Mouse (Mus musculus): ENCODE measurements around the gene Prdm5. TPM values are rescaled to one million over a fixed set of nuclear protein-coding genes. Genes with fewer than 3 reads are reported as not detected.

Gene Prdm5
- polyA plus RNA-seq, 1 experiment, result 0.25 TPM

DNA sequence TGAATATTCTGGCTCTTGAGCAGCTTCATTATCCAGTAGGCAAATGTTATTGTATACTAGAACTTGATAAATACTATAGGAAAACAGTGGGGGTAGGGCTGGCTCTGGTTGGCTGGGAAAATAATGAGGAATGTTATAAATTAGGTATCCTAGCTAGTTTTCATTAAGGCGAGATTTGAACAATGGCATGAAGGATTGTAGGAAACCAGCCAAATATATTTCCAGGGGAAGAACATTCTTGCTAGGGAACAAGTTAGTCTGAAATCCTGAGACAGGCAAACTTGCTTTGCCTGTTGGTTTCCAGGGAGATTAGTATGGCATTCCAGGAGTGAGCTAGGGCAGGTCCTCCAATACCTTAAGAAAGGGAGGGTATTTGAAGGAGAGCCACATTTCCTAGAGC, 4.9 kb downstream of the Prdm5 start:
- Histone ChIP-seq H3K27ac (ENCODE audit: insufficient read depth, low read length) (no peak overlapping the region), H3K4me1 (ENCODE audit: control insufficient read depth, insufficient read depth, insufficient read length) (peaks cover 2% of the 10 kb centered on the region; the same call in 1 of the 2 replicates), H3K36me3 (ENCODE audit: control insufficient read depth, insufficient read depth, low read length) (no peaks in the 10 kb centered on the region), H3K4me3 (ENCODE audit: extremely low read depth, insufficient read depth, insufficient read length) (no peak overlapping the region), H3K27me3 (ENCODE audit: control insufficient read depth, insufficient read depth, low read length) (peaks cover 2% of the 10 kb centered on the region; the same call in 1 of the 2 replicates)
- 95% methylated on average over 1 of the region's 1 CpGs for WGBS
- no peak for TF ChIP-seq POLR2A (IDR thresholded peaks at IDR 0.05; ENCODE audit: low read depth, low read length)
- TF ChIP-seq CTCF (IDR thresholded peaks at IDR 0.05; ENCODE audit: extremely low read depth, insufficient read depth, insufficient read length, insufficient replicate concordance), result no peak
- DNase-seq (ENCODE audit: low read depth in 1 of 2, low spot score in 2 of 2), result no peak

GRCm38 (mm10) chr6:65792923-65793322, 14.1 kb downstream of the Prdm5 start:
- Histone ChIP-seq H3K27me3 (ENCODE audit: control insufficient read depth, insufficient read depth, low read length) (no peaks in the 10 kb centered on the region), H3K27ac (ENCODE audit: insufficient read depth, low read length) (no peak overlapping the region), H3K36me3 (ENCODE audit: control insufficient read depth, insufficient read depth, low read length) (no peaks in the 10 kb centered on the region), H3K4me3 (ENCODE audit: extremely low read depth, insufficient read depth, insufficient read length) (no peak overlapping the region), H3K4me1 (ENCODE audit: control insufficient read depth, insufficient read depth, insufficient read length) (no peaks in the 10 kb centered on the region)
- no peak for DNase-seq (ENCODE audit: low read depth in 1 of 2, low spot score in 2 of 2)
- 72% methylated on average over 2 of the region's 2 CpGs for WGBS
- no peak for TF ChIP-seq POLR2A (IDR thresholded peaks at IDR 0.05; ENCODE audit: low read depth, low read length)
- no peak for TF ChIP-seq CTCF (IDR thresholded peaks at IDR 0.05; ENCODE audit: extremely low read depth, insufficient read depth, insufficient read length, insufficient replicate concordance)

GRCm38 (mm10) chr6:65796552-65796951, 17.8 kb downstream of the Prdm5 start:
- DNase-seq (ENCODE audit: low read depth in 1 of 2, low spot score in 2 of 2), result no peak
- 86% methylated on average over 3 of the region's 3 CpGs for WGBS
- no peaks in the 10 kb centered on the region for H3K27me3 ChIP-seq (ENCODE audit: control insufficient read depth, insufficient read depth, low read length)
- no peak for TF ChIP-seq CTCF (IDR thresholded peaks at IDR 0.05; ENCODE audit: extremely low read depth, insufficient read depth, insufficient read length, insufficient replicate concordance)
- TF ChIP-seq POLR2A (IDR thresholded peaks at IDR 0.05; ENCODE audit: low read depth, low read length), result no peak
- H3K36me3 ChIP-seq (ENCODE audit: control insufficient read depth, insufficient read depth, low read length), result no peaks in the 10 kb centered on the region
- no peak overlapping the region for H3K27ac ChIP-seq (ENCODE audit: insufficient read depth, low read length)
- H3K4me3 ChIP-seq (ENCODE audit: extremely low read depth, insufficient read depth, insufficient read length), result no peak overlapping the region
- no peaks in the 10 kb centered on the region for H3K4me1 ChIP-seq (ENCODE audit: control insufficient read depth, insufficient read depth, insufficient read length)

GRCm38 (mm10) chr6:65797276-65797675, 18.5 kb downstream of the Prdm5 start:
- Histone ChIP-seq H3K27me3 (ENCODE audit: control insufficient read depth, insufficient read depth, low read length) (no peaks in the 10 kb centered on the region), H3K27ac (ENCODE audit: insufficient read depth, low read length) (no peak overlapping the region), H3K36me3 (ENCODE audit: control insufficient read depth, insufficient read depth, low read length) (no peaks in the 10 kb centered on the region), H3K4me3 (ENCODE audit: extremely low read depth, insufficient read depth, insufficient read length) (no peak overlapping the region), H3K4me1 (ENCODE audit: control insufficient read depth, insufficient read depth, insufficient read length) (no peaks in the 10 kb centered on the region)
- TF ChIP-seq CTCF (IDR thresholded peaks at IDR 0.05; ENCODE audit: extremely low read depth, insufficient read depth, insufficient read length, insufficient replicate concordance), result no peak
- no peak for TF ChIP-seq POLR2A (IDR thresholded peaks at IDR 0.05; ENCODE audit: low read depth, low read length)
- WGBS, result 92% methylated on average over 2 of the region's 2 CpGs
- DNase-seq (ENCODE audit: low read depth in 1 of 2, low spot score in 2 of 2), result no peak

GRCm38 (mm10) chr6:65798390-65798789, 19.6 kb downstream of the Prdm5 start:
- Histone ChIP-seq H3K27me3 (ENCODE audit: control insufficient read depth, insufficient read depth, low read length) (no peaks in the 10 kb centered on the region), H3K27ac (ENCODE audit: insufficient read depth, low read length) (no peak overlapping the region), H3K36me3 (ENCODE audit: control insufficient read depth, insufficient read depth, low read length) (no peaks in the 10 kb centered on the region), H3K4me3 (ENCODE audit: extremely low read depth, insufficient read depth, insufficient read length) (no peak overlapping the region), H3K4me1 (ENCODE audit: control insufficient read depth, insufficient read depth, insufficient read length) (no peaks in the 10 kb centered on the region)
- 75% methylated on average over 3 of the region's 3 CpGs for WGBS
- TF ChIP-seq POLR2A (IDR thresholded peaks at IDR 0.05; ENCODE audit: low read depth, low read length) (no peak), CTCF (IDR thresholded peaks at IDR 0.05; ENCODE audit: extremely low read depth, insufficient read depth, insufficient read length, insufficient replicate concordance) (no peak)
- DNase-seq (ENCODE audit: low read depth in 1 of 2, low spot score in 2 of 2), result no peak

GRCm38 (mm10) chr6:65811685-65812084, 32.9 kb downstream of the Prdm5 start:
- WGBS, result 82% methylated on average over 3 of the region's 3 CpGs
- H3K4me3 ChIP-seq (ENCODE audit: extremely low read depth, insufficient read depth, insufficient read length), result no peak overlapping the region
- no peak overlapping the region for H3K27ac ChIP-seq (ENCODE audit: insufficient read depth, low read length)
- H3K36me3 ChIP-seq (ENCODE audit: control insufficient read depth, insufficient read depth, low read length), result no peaks in the 10 kb centered on the region
- TF ChIP-seq POLR2A (IDR thresholded peaks at IDR 0.05; ENCODE audit: low read depth, low read length) (no peak), CTCF (IDR thresholded peaks at IDR 0.05; ENCODE audit: extremely low read depth, insufficient read depth, insufficient read length, insufficient replicate concordance) (no peak)
- no peaks in the 10 kb centered on the region for H3K27me3 ChIP-seq (ENCODE audit: control insufficient read depth, insufficient read depth, low read length)
- DNase-seq (ENCODE audit: low read depth in 1 of 2, low spot score in 2 of 2), result no peak
- no peaks in the 10 kb centered on the region for H3K4me1 ChIP-seq (ENCODE audit: control insufficient read depth, insufficient read depth, insufficient read length)

DNA sequence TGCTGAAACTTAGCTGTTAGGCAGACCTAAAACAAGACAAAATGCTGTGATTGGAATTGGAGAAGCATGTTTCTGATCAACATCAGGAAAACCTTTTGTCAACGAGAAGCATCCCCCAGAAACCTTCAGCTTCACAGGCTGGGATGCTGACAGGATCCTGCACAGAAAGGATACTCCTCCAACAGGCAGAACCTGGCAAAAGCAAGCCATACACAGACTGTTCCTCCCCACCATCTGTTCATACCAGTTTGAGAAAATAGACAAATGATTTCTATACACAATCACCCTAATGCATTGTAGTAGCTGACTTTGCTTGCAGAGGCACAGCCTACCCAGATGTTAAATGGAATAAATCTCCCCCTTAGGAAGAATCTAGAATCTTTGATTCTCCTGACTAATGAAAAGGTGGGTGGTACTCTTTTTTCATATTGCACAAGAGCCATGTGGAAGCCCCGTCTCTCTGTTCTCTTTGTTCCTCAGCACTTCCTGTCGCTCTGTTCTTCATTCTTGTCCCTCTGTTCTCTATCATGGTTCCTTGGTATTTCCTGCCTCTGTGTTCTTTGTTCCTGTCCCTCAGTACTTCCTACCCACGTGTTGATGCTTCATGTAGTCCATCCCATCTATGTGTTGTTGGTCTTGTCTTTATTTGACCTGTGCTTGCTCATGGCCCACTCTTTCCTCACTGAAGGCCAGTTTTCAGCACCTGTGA, 39.4 kb downstream of the Prdm5 start:
- WGBS, result 50% methylated on average over 4 of the region's 4 CpGs
- H3K27me3 ChIP-seq (ENCODE audit: control insufficient read depth, insufficient read depth, low read length), result no peaks in the 10 kb centered on the region
- no peak overlapping the region for H3K27ac ChIP-seq (ENCODE audit: insufficient read depth, low read length)
- no peak for DNase-seq (ENCODE audit: low read depth in 1 of 2, low spot score in 2 of 2)
- TF ChIP-seq CTCF (IDR thresholded peaks at IDR 0.05; ENCODE audit: extremely low read depth, insufficient read depth, insufficient read length, insufficient replicate concordance), result no peak
- no peak overlapping the region for H3K4me3 ChIP-seq (ENCODE audit: extremely low read depth, insufficient read depth, insufficient read length)
- peaks cover 2% of the 10 kb centered on the region; the same call in 1 of the 2 replicates for H3K4me1 ChIP-seq (ENCODE audit: control insufficient read depth, insufficient read depth, insufficient read length)
- H3K36me3 ChIP-seq (ENCODE audit: control insufficient read depth, insufficient read depth, low read length), result no peaks in the 10 kb centered on the region
